Mouse (Mus musculus) MEL (cell line): ENCODE results near the gene Zdhhc14. TPM values are rescaled to one million over a fixed set of nuclear protein-coding genes. Genes with fewer than 3 reads are reported as not detected.

Source experiments
- DNase-seq: peaks from one replicate; pipeline ENCODE4 v3.0.0; 2011; ENCODE audit warnings: low read depth, low spot score
- H3K27ac ChIP-seq: 2 replicates; pipeline ENCODE4 v1.5.1; 2012; ENCODE audit warnings: low read depth, mild to moderate bottlenecking, control low read depth, low read length, moderate library complexity; ENCODE audit not compliant: control insufficient read depth
- H3K27me3 ChIP-seq, 2 experiments: fragments of 150-350 bp in 1 of 2; sonication (generic) in 1 of 2; 2 replicates each; pipeline ENCODE4 v1.6.1; 2012; ENCODE audit warnings: low read length in 2 of 2, mild to moderate bottlenecking in 2 of 2, improper control_type of control experiment in 1 of 2, moderate library complexity in 1 of 2; ENCODE audit not compliant: insufficient read depth in 2 of 2, control insufficient read depth in 1 of 2
- H3K36me3 ChIP-seq, 2 experiments: 2 replicates each; pipeline ENCODE4 v1.6.1; 2012 to 2014; ENCODE audit warnings: low read length in 2 of 2, improper control_type of control experiment in 1 of 2, inconsistent platforms in 1 of 2, mild to moderate bottlenecking in 1 of 2; ENCODE audit not compliant: insufficient read depth in 2 of 2, control insufficient read depth in 1 of 2
- H3K4me1 ChIP-seq, 2 experiments: fragments of 150-350 bp in 1 of 2; sonication (generic) in 1 of 2; 2 replicates each; pipeline ENCODE4 v1.6.1; 2012; ENCODE audit warnings: low read length in 2 of 2, improper control_type of control experiment in 1 of 2, mild to moderate bottlenecking in 1 of 2; ENCODE audit not compliant: insufficient read depth in 2 of 2, control insufficient read depth in 1 of 2
- H3K4me3 ChIP-seq, 2 experiments: fragments of 150-350 bp in 1 of 2; sonication (generic) in 1 of 2; 2 replicates each; pipeline ENCODE4 v1.5.1; 2012; ENCODE audit warnings: low read depth in 2 of 2, low read length in 2 of 2, mild to moderate bottlenecking in 2 of 2, moderate library complexity in 2 of 2, control low read depth in 1 of 2, improper control_type of control experiment in 1 of 2; ENCODE audit not compliant: control insufficient read depth in 1 of 2, insufficient read depth in 1 of 2
- H3K79me2 ChIP-seq: 2 replicates; pipeline ENCODE4 v1.6.1; 2012; ENCODE audit warnings: mild to moderate bottlenecking, low read length, moderate library complexity; ENCODE audit not compliant: control insufficient read depth, poor library complexity, insufficient read depth
- H3K9ac ChIP-seq: 2 replicates; pipeline ENCODE4 v1.6.1; 2012; ENCODE audit warnings: low read depth, mild to moderate bottlenecking, control low read depth, low read length, moderate library complexity; ENCODE audit not compliant: control insufficient read depth, poor library complexity, severe bottlenecking
- H3K9me3 ChIP-seq: fragments of 150-350 bp; sonication (generic); replicated peaks from 2 replicates; pipeline ENCODE4 v1.6.1; 2012; ENCODE audit warnings: mild to moderate bottlenecking, low read length, improper control_type of control experiment, moderate library complexity; ENCODE audit not compliant: insufficient read depth
- CHD1 ChIP-seq: IDR thresholded peaks from 2 replicates; pipeline ENCODE4 v1.6.1; 2012; ENCODE audit warnings: low read depth, mild to moderate bottlenecking, inconsistent platforms, low read length, improper control_type of control experiment
- CHD2 ChIP-seq: IDR thresholded peaks from 2 replicates; pipeline ENCODE4 v1.6.1; 2011; ENCODE audit warnings: low read length, improper control_type of control experiment
- GABPA ChIP-seq: IDR thresholded peaks from 2 replicates; pipeline ENCODE4 v1.6.1; 2012; ENCODE audit warnings: low read depth, mild to moderate bottlenecking, inconsistent platforms, low read length, improper control_type of control experiment, moderate library complexity
- MAFK ChIP-seq: IDR thresholded peaks from 2 replicates; pipeline ENCODE4 v1.6.1; 2011; ENCODE audit warnings: low read depth, mild to moderate bottlenecking, low read length, improper control_type of control experiment, borderline replicate concordance
- MAX ChIP-seq: IDR thresholded peaks from 2 replicates; pipeline ENCODE4 v1.6.1; 2011; ENCODE audit warnings: low read length, improper control_type of control experiment
- MAZ ChIP-seq: IDR thresholded peaks from 2 replicates; pipeline ENCODE4 v1.6.1; 2012; ENCODE audit warnings: low read depth, mild to moderate bottlenecking, inconsistent platforms, low read length, improper control_type of control experiment
- NRF1 ChIP-seq: IDR thresholded peaks from 2 replicates; pipeline ENCODE4 v1.6.1; 2014; ENCODE audit warnings: low read depth, mild to moderate bottlenecking, inconsistent platforms, low read length, improper control_type of control experiment, moderate library complexity; ENCODE audit not compliant: poor library complexity, insufficient read depth, severe bottlenecking
- POLR2AphosphoS2 ChIP-seq: IDR thresholded peaks from 2 replicates; pipeline ENCODE4 v1.6.1; 2011; ENCODE audit warnings: low read length, improper control_type of control experiment
- RAD21 ChIP-seq: IDR thresholded peaks from 2 replicates; pipeline ENCODE4 v1.6.1; 2011; ENCODE audit warnings: mild to moderate bottlenecking, low read depth, low read length, improper control_type of control experiment
- SIN3A ChIP-seq: IDR thresholded peaks from 2 replicates; pipeline ENCODE4 v1.6.1; 2012; ENCODE audit warnings: low read length, improper control_type of control experiment, inconsistent platforms
- USF2 ChIP-seq, 2 experiments: IDR thresholded peaks; 2 replicates each; pipeline ENCODE4 v1.6.1; 2011 to 2012; ENCODE audit warnings: improper control_type of control experiment in 2 of 2, low read length in 2 of 2, borderline replicate concordance in 1 of 2, inconsistent platforms in 1 of 2, low read depth in 1 of 2, mild to moderate bottlenecking in 1 of 2; ENCODE audit not compliant: insufficient read depth in 1 of 2
- ZMIZ1 ChIP-seq: IDR thresholded peaks from 2 replicates; pipeline ENCODE4 v1.6.1; 2012; ENCODE audit warnings: low read depth, mild to moderate bottlenecking, inconsistent platforms, low read length, improper control_type of control experiment, moderate library complexity
- polyA plus RNA-seq, 2 experiments: library from polyadenylated mRNA; stranded (reverse) in 1 of 2; unstranded in 1 of 2; fragments of >175 nt in 1 of 2; fragments of >200 nt in 1 of 2; gene quantifications; 2 replicates each; pipeline versions ENCODE4 v1.2.1 to v1.2.4; 2012; ENCODE audit warnings: low replicate concordance in 2 of 2, low read depth in 1 of 2; ENCODE audit not compliant: insufficient read length in 2 of 2, insufficient read depth in 1 of 2, missing spikeins in 1 of 2
- total RNA-seq: library from RNA; depleted of rRNA; stranded (reverse); fragments of 300-350 nt; gene quantifications from 2 replicates; pipeline ENCODE4 v1.2.3, GENCODE M21; 2012

The Zdhhc14 gene
- total and polyA plus RNA-seq, 3 experiments, result 3.4 to 4.9 TPM; not detected in 1

- H3K27ac ChIP-seq, result no peak overlapping the region
- no peak overlapping the region for H3K9ac ChIP-seq
- H3K4me3 ChIP-seq, result no peak overlapping the region
- no peak for TF ChIP-seq MAZ
- TF ChIP-seq MAFK, result no peak
- no peak for TF ChIP-seq RAD21
- no peak for TF ChIP-seq NRF1
- no peak for TF ChIP-seq USF2 (IDR thresholded peaks at IDR 0.05; ENCODE audit: borderline replicate concordance in 1 of 2, insufficient read depth in 1 of 2, low read depth in 1 of 2, low read length in 2 of 2)
- no peak for TF ChIP-seq CHD2
- no peaks in the 10 kb centered on the region for H3K79me2 ChIP-seq
- no peaks in the 10 kb centered on the region for H3K9me3 ChIP-seq
- H3K27me3 ChIP-seq, result no peaks in the 10 kb centered on the region
- H3K36me3 ChIP-seq, result no peaks in the 10 kb centered on the region
- H3K4me1 ChIP-seq, result no peaks in the 10 kb centered on the region
- DNase-seq, result no peak
Observed at GRCm38 (mm10) chr17:5710320-5711104, 218.2 kb downstream of the Zdhhc14 start.

GRCm38 (mm10) chr17:5711861-5712260 is 219.5 kb downstream of the Zdhhc14 start:
- H3K36me3 ChIP-seq, result no peaks in the 10 kb centered on the region
- TF ChIP-seq CHD1, result no peak
- TF ChIP-seq USF2 (IDR thresholded peaks at IDR 0.05; ENCODE audit: borderline replicate concordance in 1 of 2, insufficient read depth in 1 of 2, low read depth in 1 of 2, low read length in 2 of 2), result no peak
- TF ChIP-seq GABPA, result no peak
- no peak for TF ChIP-seq ZMIZ1
- TF ChIP-seq POLR2AphosphoS2, result no peak
- no peak for TF ChIP-seq SIN3A
- H3K9ac ChIP-seq, result no peak overlapping the region
- H3K27ac ChIP-seq, result no peak overlapping the region
- no peaks in the 10 kb centered on the region for H3K79me2 ChIP-seq
- no peak overlapping the region for H3K4me3 ChIP-seq
- no peaks in the 10 kb centered on the region for H3K9me3 ChIP-seq
- no peaks in the 10 kb centered on the region for H3K4me1 ChIP-seq
- no peak for DNase-seq
- H3K27me3 ChIP-seq, result no peaks in the 10 kb centered on the region

- Histone ChIP-seq H3K9ac (no peak overlapping the region), H3K4me1 (no peaks in the 10 kb centered on the region)
- TF ChIP-seq MAX, result no peak
Observed at GRCm38 (mm10) chr17:5713141-5713540, 220.8 kb downstream of the Zdhhc14 start.

More at GRCm38 (mm10) chr17:5713141-5713540, 220.8 kb downstream of the Zdhhc14 start:
- H3K27ac ChIP-seq, result no peak overlapping the region
- H3K27me3 ChIP-seq, result no peaks in the 10 kb centered on the region
- no peaks in the 10 kb centered on the region for H3K36me3 ChIP-seq
- DNase-seq, result no peak
- no peaks in the 10 kb centered on the region for H3K9me3 ChIP-seq
- H3K79me2 ChIP-seq, result no peaks in the 10 kb centered on the region
- H3K4me3 ChIP-seq, result no peak overlapping the region
